Mouse (Mus musculus) heart, adult 10 weeks (tissue): ENCODE results near the gene Sh3pxd2b. TPM values are rescaled to one million over a fixed set of nuclear protein-coding genes. Genes with fewer than 3 reads are reported as not detected.

Experiments
- polyA plus RNA-seq: library from polyadenylated mRNA; stranded (reverse); fragments of 350-450 nt; fragmentation: Illumina TruSeq; extraction: RNeasy Lipid Tissue Mini Kit (QIAGEN cat#74804); gene quantifications from one replicate; pipeline ENCODE4 v1.2.3, GENCODE M21; 2014; ENCODE audit warnings: low read depth, low replicate concordance

Sh3pxd2b gene
- 4.0 TPM for polyA plus RNA-seq

DNA sequence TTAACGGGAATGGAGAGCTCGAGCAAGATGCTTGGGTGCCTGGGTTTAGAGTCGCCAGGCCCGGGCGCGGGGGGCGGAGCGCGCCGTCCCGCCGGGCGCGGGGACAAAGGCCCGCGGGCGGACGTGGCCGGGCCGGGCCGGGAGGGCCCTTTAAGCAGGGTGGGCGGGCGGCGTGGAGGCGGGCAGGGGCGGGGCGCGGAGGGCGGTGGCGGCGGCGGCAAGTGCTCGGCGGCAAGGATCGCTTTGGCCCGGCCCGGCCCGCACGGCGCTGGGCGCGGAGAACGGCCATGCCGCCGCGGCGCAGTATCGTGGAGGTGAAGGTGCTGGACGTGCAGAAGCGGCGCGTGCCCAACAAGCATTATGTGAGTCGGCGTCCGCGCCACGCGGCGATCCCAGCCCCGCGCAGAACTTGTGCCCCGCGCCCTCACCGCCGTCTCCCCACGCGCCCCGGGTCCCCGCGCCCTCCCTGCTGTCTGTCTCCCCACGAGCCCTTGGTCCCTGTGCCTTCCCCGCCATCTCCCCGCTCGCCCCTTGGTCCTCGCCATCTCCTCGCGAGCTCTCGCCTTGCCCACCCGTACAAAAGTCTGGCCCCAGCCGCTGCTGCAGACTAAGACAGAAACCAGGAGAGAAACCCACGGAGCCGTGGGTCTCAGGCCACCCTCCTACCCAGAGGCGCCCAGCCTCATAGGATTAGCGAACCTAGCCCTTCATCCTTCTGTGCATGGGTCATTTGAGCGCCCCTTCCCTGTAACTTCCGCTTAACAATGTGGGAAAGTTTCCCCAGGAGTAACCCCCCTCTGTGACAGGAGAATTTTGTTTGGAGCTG lies at the start of gene Sh3pxd2b:
Gene Sh3pxd2b (plus strand): TSS at position 214 of the 826 bp plus-strand sequence.

DNA sequence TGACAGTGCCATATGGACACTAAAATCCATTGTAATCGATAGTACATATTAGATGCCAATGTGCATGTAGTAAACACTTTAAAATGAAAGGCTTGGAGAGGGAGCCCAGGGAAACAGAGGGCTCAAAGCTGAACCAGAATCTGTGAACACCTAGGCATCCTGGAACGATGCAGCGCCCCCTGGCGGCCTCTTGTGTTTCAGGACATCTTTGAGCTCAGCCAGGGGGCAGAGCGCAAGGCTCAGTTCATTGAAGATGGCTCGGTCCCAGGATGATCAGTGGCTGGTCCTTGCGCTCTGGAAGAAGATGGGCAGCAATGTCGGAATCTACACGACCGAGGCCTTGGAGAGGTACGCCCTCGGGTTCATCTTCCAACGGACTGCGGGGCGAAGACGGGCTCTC lies 47.8 kb upstream of the Sh3pxd2b start, which contains the start of gene Hbq1a:
Gene Hbq1a (plus strand): TSS at position 205 of the 400 bp plus-strand sequence.

DNA sequence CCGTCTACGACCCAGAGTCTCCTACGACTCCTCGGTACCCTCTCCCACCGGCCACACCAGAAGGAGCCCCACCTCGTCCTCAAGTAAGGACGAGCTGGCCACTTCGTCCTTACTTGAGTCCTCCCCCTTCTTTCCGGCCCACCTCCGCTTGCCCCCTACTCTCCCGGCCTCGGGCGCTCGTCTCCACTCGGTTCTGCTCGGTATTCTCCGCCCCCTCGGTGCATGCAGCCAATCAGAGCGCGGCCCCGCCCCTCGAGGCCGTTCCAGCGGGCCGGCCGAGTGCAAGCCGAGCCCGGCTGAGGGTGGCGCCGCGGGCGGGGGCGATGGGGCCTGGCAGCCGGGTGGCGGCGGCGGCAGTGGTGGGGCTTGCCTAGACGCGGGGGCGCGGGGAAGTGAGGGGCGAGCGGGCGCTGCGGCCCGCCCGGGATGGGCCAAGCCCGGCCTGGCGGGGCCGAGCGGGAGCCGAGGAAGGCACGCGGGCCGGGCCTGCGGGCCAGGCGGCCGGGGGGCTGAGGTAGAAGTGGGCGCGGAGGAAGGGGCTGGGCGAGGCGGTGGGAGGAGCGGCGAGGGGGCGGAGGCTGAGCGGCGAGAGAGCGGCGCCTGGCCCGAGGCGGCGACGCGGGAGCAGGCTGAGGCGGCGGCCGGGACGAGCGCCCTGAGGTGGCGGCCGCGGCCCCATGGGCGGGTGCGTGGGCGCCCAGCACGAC lies 107.3 kb downstream of the Sh3pxd2b start, which contains the start of gene Ubtd2:
Gene Ubtd2 (plus strand): TSS at position 571 of the 707 bp plus-strand sequence.

Other genes with a start within 250 kb of the Sh3pxd2b start
- not detected for gene Il9r, start 147.5 kb upstream of the Sh3pxd2b start, polyA plus RNA-seq
- 9.2 TPM for gene Snrnp25, start 142.4 kb upstream of the Sh3pxd2b start, polyA plus RNA-seq
- gene Rhbdf1, start 125.5 kb upstream of the Sh3pxd2b start, polyA plus RNA-seq = 29.6 TPM
- 8.1 TPM for gene Mpg, start 121.3 kb upstream of the Sh3pxd2b start, polyA plus RNA-seq
- 28.0 TPM for gene Nprl3, start 80.1 kb upstream of the Sh3pxd2b start, polyA plus RNA-seq
- gene Hba-x, start 71.4 kb upstream of the Sh3pxd2b start, polyA plus RNA-seq = not detected
- 2,402 TPM for gene Hba-a1, start 64.3 kb upstream of the Sh3pxd2b start, polyA plus RNA-seq
- not detected for gene Hbq1b, start 60.9 kb upstream of the Sh3pxd2b start, polyA plus RNA-seq
- 4,849 TPM for gene Hba-a2, start 51.3 kb upstream of the Sh3pxd2b start, polyA plus RNA-seq
- 1.3 TPM for gene Hbq1a, start 47.8 kb upstream of the Sh3pxd2b start, polyA plus RNA-seq
- 5.8 TPM for gene Ubtd2, start 107.5 kb downstream of the Sh3pxd2b start, polyA plus RNA-seq
- gene Efcab9, start 184.3 kb downstream of the Sh3pxd2b start, polyA plus RNA-seq = not detected
- gene Stk10, start 185.5 kb downstream of the Sh3pxd2b start, polyA plus RNA-seq = 7.0 TPM